Mouse (Mus musculus): ENCODE data around the gene Hsf2bp.

DNA sequence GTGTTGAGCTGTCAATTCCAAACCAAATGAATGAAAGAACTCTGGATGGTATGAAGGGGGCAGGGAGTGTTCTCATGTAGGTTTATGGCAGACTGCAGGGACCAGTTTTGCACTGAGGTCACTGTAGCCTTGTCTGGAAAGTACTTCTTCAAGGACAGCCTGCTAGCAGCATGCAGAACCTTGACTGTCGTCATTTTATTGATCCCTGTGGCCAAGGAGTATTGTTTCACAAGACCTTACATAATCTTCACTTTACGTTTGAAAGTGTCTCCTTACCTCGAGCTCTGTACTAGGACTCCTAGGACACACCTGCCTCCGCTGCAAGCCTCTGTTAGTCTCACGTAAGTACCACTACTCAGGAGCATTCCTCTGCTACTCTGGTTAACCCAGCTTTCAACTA, 73.9 kb downstream of the Hsf2bp start:
- no peak for TF ChIP-seq CTCF (IDR thresholded peaks at IDR 0.05; ENCODE audit: low read depth)
- TF ChIP-seq EP300 (optimal IDR thresholded peaks at IDR 0.05), result no peak

Data from stomach, postnatal 0 days (tissue).